Mouse (Mus musculus) neural tube, embryonic 11.5 days (tissue): ENCODE data around the gene Fam131b. TPM values are rescaled to one million over a fixed set of nuclear protein-coding genes. Genes with fewer than 3 reads are reported as not detected.
A peak's percentile ranks its signal among the peaks of the same experiment; 100 is the strongest.

Experiments used
- ATAC-seq: fragments of 200-750 bp; cut with Nextera tagmentation; 2 replicates; pipeline ENCODE4 v1.8.0; 2017; ENCODE audit warnings: moderate number of reproducible peaks, mild to moderate bottlenecking, moderate TSS enrichment, moderate library complexity; ENCODE audit not compliant: insufficient read depth, low FRiP score, low TSS enrichment
- DNase-seq: peaks from one replicate; pipeline ENCODE4 v3.0.0-alpha.2; 2015; ENCODE audit warnings: low spot score
- H3K27ac ChIP-seq: fragments of 300-500 bp; sonication (generic); 2 replicates; pipeline ENCODE4 v1.5.1; 2014; ENCODE audit warnings: low read depth, mild to moderate bottlenecking, low read length
- H3K27me3 ChIP-seq: fragments of 300-500 bp; sonication (generic); 2 replicates; pipeline ENCODE4 v1.6.1; 2014; ENCODE audit warnings: mild to moderate bottlenecking, low read length, mixed read lengths; ENCODE audit not compliant: control insufficient read depth, insufficient read depth
- H3K36me3 ChIP-seq: fragments of 300-500 bp; sonication (generic); 2 replicates; pipeline ENCODE4 v1.6.1; 2014; ENCODE audit warnings: mild to moderate bottlenecking, low read length, moderate library complexity, mixed read lengths; ENCODE audit not compliant: control insufficient read depth, insufficient read depth
- H3K4me1 ChIP-seq: fragments of 300-500 bp; sonication (generic); 2 replicates; pipeline ENCODE4 v1.6.1; 2014; ENCODE audit warnings: low read length, mixed read lengths; ENCODE audit not compliant: control insufficient read depth, insufficient read depth
- H3K4me2 ChIP-seq: fragments of 300-500 bp; sonication (generic); 2 replicates; pipeline ENCODE4 v1.6.1; 2014; ENCODE audit warnings: low read depth, mild to moderate bottlenecking, moderate library complexity
- H3K4me3 ChIP-seq: fragments of 300-500 bp; sonication (generic); 2 replicates; pipeline ENCODE4 v1.5.1; 2014; ENCODE audit warnings: low read depth, low read length
- H3K9ac ChIP-seq: fragments of 300-500 bp; sonication (generic); 2 replicates; pipeline ENCODE4 v1.6.1; 2014; ENCODE audit warnings: mild to moderate bottlenecking, low read length
- H3K9me3 ChIP-seq: fragments of 300-500 bp; sonication (generic); 2 replicates; pipeline ENCODE4 v1.6.1; 2016; ENCODE audit warnings: low read length; ENCODE audit not compliant: control insufficient read depth
- WGBS: fragments of 180-500 bp; shearing (Covaris S2); extraction: QIAGEN DNeasy Blood & Tissue Kit; methylation state at CpG from one replicate; pipeline ENCODE4 v1.1.7; 2014; 5-methylcytosine and 5-hydroxymethylcytosine counted together
- polyA plus RNA-seq: library from polyadenylated mRNA; unstranded; fragments of >200 nt; fragmentation: Nextera tagmentation; extraction: Ambion mirVana; gene quantifications from 2 replicates; pipeline ENCODE4 v1.2.1, GENCODE M21; 2014

Fam131b gene
- 2.7 and 3.4 TPM in 2 replicates for polyA plus RNA-seq

- peaks cover 3% of the 10 kb centered on the region; the same call in 1 of the 2 replicates for H3K27me3 ChIP-seq
- ATAC-seq (peak; percentile 90), DNase-seq (peak; percentile 83)
- H3K36me3 ChIP-seq, result no peaks in the 10 kb centered on the region
- H3K4me1 ChIP-seq, result peaks cover 2% of the 10 kb centered on the region; the same call in 1 of the 2 replicates
- peak within 1 kb of the TSS; percentile 66 for H3K4me3 ChIP-seq
- under 1% methylated on average over 29 of the region's 68 CpGs for WGBS
- peak within 1 kb of the TSS; percentile 76 for H3K9ac ChIP-seq
- peak within 1 kb of the TSS; percentile 82 for H3K27ac ChIP-seq
- peak within 1 kb of the TSS; percentile 93 for H3K4me2 ChIP-seq
- no peaks in the 10 kb centered on the region for H3K9me3 ChIP-seq
These were observed at the start of gene Fam131b for GRCm38 (mm10) chr6:42324482-42325267. TSS of gene Fam131b (minus strand) at chr6:42324643.

GRCm38 (mm10) chr6:42373669-42374430, 49.4 kb upstream of the Fam131b start:
- WGBS, result 44% methylated on average over 7 of the region's 7 CpGs
- H3K36me3 ChIP-seq, result no peaks in the 10 kb centered on the region
- H3K4me2 ChIP-seq, result peak overlapping the region; percentile 93
- peak overlapping the region; percentile 45; the same call in 1 of the 2 replicates for H3K4me3 ChIP-seq
- H3K9me3 ChIP-seq, result no peaks in the 10 kb centered on the region
- H3K9ac ChIP-seq, result no peak overlapping the region
- H3K27me3 ChIP-seq, result no peaks in the 10 kb centered on the region
- ATAC-seq (no peak; the same call in 1 of the 2 replicates), DNase-seq (no peak)
- no peak overlapping the region for H3K27ac ChIP-seq
- peaks cover 5% of the 10 kb centered on the region; the same call in 1 of the 2 replicates for H3K4me1 ChIP-seq

DNA sequence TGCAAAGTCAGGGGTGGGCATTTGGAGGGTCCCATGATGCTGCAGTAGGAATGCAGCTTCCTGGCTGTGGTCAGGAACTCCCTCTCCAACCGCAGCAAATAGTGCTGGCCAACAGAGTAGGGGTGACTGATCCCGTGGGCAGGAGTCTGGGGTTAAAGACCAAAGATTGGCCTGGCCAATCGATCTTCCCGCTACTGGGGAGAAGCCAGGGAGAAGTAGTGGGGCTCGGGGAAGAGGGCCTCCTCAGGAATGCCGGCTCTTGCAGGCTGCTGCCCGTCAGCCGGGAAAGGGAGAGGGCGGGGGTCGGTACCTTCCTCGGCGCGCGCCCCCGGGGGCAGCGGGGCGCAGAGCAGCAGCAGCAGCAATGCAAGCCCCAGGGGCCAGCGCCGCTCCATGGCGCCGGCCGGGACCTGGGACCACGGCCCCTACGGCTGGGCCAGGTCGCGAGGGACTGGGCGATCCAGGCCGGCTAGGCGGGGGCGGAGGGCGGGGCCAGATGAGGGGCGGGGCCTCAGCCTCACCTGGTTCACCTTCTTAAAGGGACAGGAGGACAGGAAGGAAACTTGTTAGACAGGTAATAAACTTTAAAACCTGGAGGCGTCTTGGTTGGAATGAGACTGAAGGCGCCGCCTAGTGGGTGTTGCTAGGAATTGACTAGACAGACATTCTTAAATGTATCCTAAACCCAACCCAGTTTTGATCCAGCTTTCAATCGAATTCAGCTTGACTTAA, 48.5 kb upstream of the Fam131b start, which contains the start of gene Epha1:
Epha1 (minus strand) TSS at position 453 of the 732 bp plus-strand sequence.
- Histone ChIP-seq H3K4me1 (peaks cover 5% of the 10 kb centered on the region; the same call in 1 of the 2 replicates), H3K9me3 (no peaks in the 10 kb centered on the region), H3K9ac (peak within 1 kb of the TSS; percentile 47), H3K4me2 (peak within 1 kb of the TSS; percentile 93), H3K27ac (no peak within 1 kb of the TSS), H3K4me3 (peak within 1 kb of the TSS; percentile 45), H3K36me3 (no peaks in the 10 kb centered on the region), H3K27me3 (no peaks in the 10 kb centered on the region)
- WGBS, result under 1% methylated on average over 35 of the region's 36 CpGs
- peak; percentile 56 for DNase-seq
- peak; percentile 72 for ATAC-seq

- peaks cover 5% of the 10 kb centered on the region; the same call in 1 of the 2 replicates for H3K4me1 ChIP-seq
- no peaks in the 10 kb centered on the region for H3K36me3 ChIP-seq
- H3K27ac ChIP-seq, result no peak overlapping the region
- no peak overlapping the region; the same call in 1 of the 2 replicates for H3K4me3 ChIP-seq
- ATAC-seq, result no peak; the same call in 1 of the 2 replicates
- WGBS, result 14% methylated on average over 9 of the region's 9 CpGs
- H3K27me3 ChIP-seq, result no peaks in the 10 kb centered on the region
- H3K9ac ChIP-seq, result no peak overlapping the region
- peak overlapping the region; percentile 93 for H3K4me2 ChIP-seq
- DNase-seq, result no peak
- H3K9me3 ChIP-seq, result no peaks in the 10 kb centered on the region
These were observed 48.0 kb upstream of the Fam131b start for GRCm38 (mm10) chr6:42372421-42372815.

- 6% methylated on average over 3 of the region's 3 CpGs for WGBS
- ATAC-seq, result no peak
- Histone ChIP-seq H3K9me3 (no peaks in the 10 kb centered on the region), H3K4me2 (no peak overlapping the region), H3K9ac (no peak overlapping the region), H3K27ac (no peak overlapping the region), H3K4me1 (peaks cover 5% of the 10 kb centered on the region; the same call in 1 of the 2 replicates), H3K27me3 (no peaks in the 10 kb centered on the region), H3K4me3 (no peak overlapping the region), H3K36me3 (no peaks in the 10 kb centered on the region)
- DNase-seq, result no peak
These were observed 47.6 kb upstream of the Fam131b start for GRCm38 (mm10) chr6:42372001-42372400.

- Histone ChIP-seq H3K36me3 (no peaks in the 10 kb centered on the region), H3K4me3 (no peak overlapping the region), H3K4me1 (peaks cover 5% of the 10 kb centered on the region; the same call in 1 of the 2 replicates), H3K9ac (no peak overlapping the region), H3K27me3 (no peaks in the 10 kb centered on the region), H3K9me3 (no peaks in the 10 kb centered on the region), H3K27ac (no peak overlapping the region), H3K4me2 (no peak overlapping the region)
- no peak for ATAC-seq
- no peak for DNase-seq
- WGBS, result 28% methylated on average over 4 of the region's 4 CpGs
These were observed 46.4 kb upstream of the Fam131b start for GRCm38 (mm10) chr6:42370630-42371363.

DNA sequence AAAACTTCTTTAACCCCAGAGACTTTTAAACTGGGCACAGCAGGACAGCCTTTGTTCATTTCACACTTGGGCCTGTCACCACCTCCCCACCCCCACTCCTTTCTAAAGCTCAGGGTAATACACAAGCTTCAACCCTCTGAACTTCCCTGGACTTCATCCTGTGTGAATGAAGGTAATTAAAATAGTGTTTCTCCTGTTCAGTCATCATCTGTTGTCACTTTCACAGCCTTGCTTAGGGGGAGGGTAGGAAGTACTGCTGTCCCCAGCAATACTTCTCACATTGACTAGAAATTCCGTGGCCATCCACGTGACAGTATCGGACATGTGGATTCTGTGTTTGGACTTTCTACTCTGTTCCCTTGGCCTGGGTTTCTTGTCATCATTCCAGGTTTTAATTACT, 45.4 kb upstream of the Fam131b start:
- 4% methylated on average over 3 of the region's 3 CpGs for WGBS
- Histone ChIP-seq H3K27me3 (no peaks in the 10 kb centered on the region), H3K27ac (no peak overlapping the region), H3K4me3 (no peak overlapping the region), H3K4me2 (no peak overlapping the region), H3K9me3 (no peaks in the 10 kb centered on the region), H3K4me1 (peaks cover 5% of the 10 kb centered on the region; the same call in 1 of the 2 replicates), H3K9ac (no peak overlapping the region), H3K36me3 (no peaks in the 10 kb centered on the region)
- DNase-seq (no peak), ATAC-seq (no peak)
